Mouse (Mus musculus) embryonic facial prominence, embryonic 10.5 days (tissue): ENCODE measurements around the gene Zmiz1. TPM values are rescaled to one million over a fixed set of nuclear protein-coding genes. Genes with fewer than 3 reads are reported as not detected.

Experiments used
- DNase-seq: peaks from one replicate; pipeline ENCODE4 v3.0.0-alpha.2; 2017; ENCODE audit warnings: low spot score
- H3K27ac ChIP-seq: fragments of 300-500 bp; sonication (generic); replicated peaks from 2 replicates; pipeline ENCODE4 v1.5.1; 2016; ENCODE audit warnings: mild to moderate bottlenecking
- H3K27me3 ChIP-seq: fragments of 300-500 bp; sonication (generic); replicated peaks from 2 replicates; pipeline ENCODE4 v1.6.1; 2016; ENCODE audit warnings: low read depth, mild to moderate bottlenecking; ENCODE audit not compliant: poor library complexity, severe bottlenecking
- H3K36me3 ChIP-seq: fragments of 300-500 bp; sonication (generic); replicated peaks from 2 replicates; pipeline ENCODE4 v1.6.1; 2016; ENCODE audit warnings: mild to moderate bottlenecking, moderate library complexity
- H3K4me1 ChIP-seq: fragments of 300-500 bp; sonication (generic); 2 replicates; pipeline ENCODE4 v1.6.1; 2016
- H3K4me3 ChIP-seq: fragments of 300-500 bp; sonication (generic); 2 replicates; pipeline ENCODE4 v1.5.1; 2016; ENCODE audit warnings: mild to moderate bottlenecking, moderate library complexity
- H3K9me3 ChIP-seq: fragments of 300-500 bp; sonication (generic); 2 replicates; pipeline ENCODE4 v1.6.1; 2016; ENCODE audit warnings: mild to moderate bottlenecking
- WGBS: fragments of 180-500 bp; shearing (Covaris S2); methylation state at CpG from one replicate; pipeline ENCODE4 v1.1.7; 2016; 5-methylcytosine and 5-hydroxymethylcytosine counted together
- polyA plus RNA-seq: library from polyadenylated mRNA; unstranded; fragments of >200 nt; fragmentation: Nextera tagmentation; extraction: Ambion mirVana; gene quantifications from 2 replicates; pipeline ENCODE4 v1.2.1, GENCODE M21; 2016

The Zmiz1 gene
- polyA plus RNA-seq, 1 experiment from 2014 or later = 42.8 TPM

DNA sequence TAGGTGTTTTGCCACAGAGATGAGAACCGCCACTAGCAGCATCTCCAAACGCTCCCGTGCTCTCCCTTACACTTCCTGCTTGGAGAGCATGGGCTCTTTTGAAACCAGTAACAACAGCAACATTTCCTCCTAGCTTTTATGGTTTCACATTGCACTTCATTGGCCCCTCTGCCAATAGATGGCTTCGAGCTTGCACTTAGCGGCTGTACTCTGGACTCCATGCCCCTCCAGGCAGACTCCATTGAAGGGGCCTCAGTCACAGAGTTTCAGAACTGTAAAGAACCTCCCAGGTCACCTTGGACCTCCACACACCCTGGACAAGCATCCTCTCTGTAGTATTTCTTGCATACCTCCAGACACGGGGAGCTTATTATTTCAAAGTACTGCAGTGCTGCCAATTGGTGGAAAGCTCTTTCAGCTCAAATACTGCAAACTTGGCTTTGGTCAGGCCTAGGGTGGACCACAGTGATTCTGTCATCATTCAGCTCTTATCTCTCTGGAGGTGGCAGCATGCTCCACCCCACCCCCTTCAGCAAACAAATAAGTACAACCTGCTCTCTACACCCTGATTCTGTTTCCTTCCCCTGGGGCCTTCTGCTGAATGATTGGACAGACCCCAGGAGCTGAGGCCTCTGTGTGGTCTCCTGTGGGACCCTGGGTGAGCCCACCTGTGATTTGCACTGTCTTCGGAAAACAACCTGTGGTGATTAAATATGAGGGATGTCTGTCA is 227.4 kb downstream of the Zmiz1 start:
- H3K36me3 ChIP-seq = no peaks in the 10 kb centered on the region
- no peaks in the 10 kb centered on the region for H3K27me3 ChIP-seq
- peaks cover 8% of the 10 kb centered on the region; the same call in 1 of the 2 replicates for H3K4me1 ChIP-seq
- no peak for DNase-seq
- 82% methylated on average over 7 of the region's 7 CpGs for WGBS
- no peak overlapping the region for H3K4me3 ChIP-seq
- H3K9me3 ChIP-seq = no peaks in the 10 kb centered on the region
- H3K27ac ChIP-seq = no peak overlapping the region

DNA sequence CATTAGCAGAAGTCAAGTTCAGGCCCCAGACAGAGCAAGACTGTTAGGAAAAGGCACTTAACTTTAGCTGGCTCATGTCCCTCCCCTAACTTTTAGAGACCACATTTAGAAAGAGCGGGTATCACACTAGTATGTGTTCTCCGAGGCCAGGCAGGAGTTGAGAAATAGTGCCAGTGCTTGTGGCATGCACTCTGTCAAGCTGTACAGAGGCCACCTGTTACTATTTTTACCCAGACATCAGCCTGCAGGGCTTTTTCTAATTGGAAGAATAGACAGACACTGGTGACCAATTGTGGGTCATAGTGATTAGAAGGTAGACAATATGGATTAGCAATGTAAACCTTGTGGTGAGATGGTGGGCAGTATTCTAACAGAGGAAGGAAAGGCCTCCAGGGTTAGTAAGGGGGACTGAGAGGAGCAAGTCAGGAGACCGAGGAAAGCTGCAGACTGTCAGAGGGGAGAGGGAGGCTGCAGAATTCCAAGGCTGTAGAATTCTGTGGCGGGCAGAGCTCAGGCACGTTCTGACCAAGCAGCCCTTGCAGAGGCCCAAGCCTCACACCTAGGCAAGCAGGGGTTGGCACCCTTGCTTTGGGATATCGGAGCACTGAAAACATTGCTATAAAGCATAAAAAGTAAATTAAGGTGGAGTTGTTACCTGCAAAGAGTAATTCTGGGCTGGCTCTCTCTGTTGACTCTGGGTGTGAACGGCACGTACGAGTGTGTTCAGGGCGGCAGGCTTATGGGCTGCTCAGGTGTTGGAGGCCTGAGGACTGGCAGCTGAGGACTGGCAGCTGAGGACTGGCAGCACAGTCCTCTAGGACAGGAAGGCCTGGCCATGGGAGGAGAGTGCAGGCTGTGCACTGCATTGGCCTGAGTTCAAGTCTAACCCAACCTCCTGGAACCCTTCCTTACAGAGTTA is 228.3 kb downstream of the Zmiz1 start:
- no peaks in the 10 kb centered on the region for H3K36me3 ChIP-seq
- H3K27ac ChIP-seq = no peak overlapping the region
- H3K27me3 ChIP-seq = no peaks in the 10 kb centered on the region
- WGBS = 85% methylated on average over 10 of the region's 10 CpGs
- H3K9me3 ChIP-seq = no peaks in the 10 kb centered on the region
- no peak for DNase-seq
- no peak overlapping the region for H3K4me3 ChIP-seq
- peaks cover 8% of the 10 kb centered on the region; the same call in 1 of the 2 replicates for H3K4me1 ChIP-seq

DNA sequence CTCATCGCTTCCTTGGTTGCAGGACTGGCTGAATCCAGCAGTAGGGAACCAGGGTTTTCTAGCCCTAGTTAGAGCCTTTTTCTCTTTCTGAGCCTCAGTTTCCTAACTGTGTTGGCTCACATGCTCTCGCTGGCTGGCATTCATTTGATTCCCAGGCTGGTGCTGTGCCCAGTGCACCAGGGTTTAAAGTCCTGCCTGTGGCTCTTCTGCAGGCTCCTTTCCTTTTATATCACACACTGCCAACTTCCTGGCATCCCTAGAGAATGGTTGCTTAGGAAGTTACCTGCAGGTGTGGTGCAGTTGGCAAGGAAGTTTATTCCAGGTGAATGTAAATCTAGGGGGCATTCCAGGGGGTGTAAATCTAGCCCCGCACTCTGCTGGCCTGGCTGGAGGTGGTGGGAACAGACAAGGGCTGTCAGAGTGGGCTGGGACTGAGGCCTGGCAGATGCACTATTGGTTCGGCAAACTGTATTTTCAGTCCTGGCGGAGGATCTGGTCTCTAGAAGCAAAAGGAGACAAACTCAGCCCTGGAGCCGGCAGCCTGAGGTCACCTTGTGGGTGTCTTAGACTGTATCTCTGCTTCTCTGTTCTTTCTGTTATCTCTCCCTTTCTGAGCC is 234.4 kb downstream of the Zmiz1 start:
- peak overlapping the region; percentile 88 for H3K27ac ChIP-seq
- H3K4me3 ChIP-seq = peak overlapping the region; percentile 81
- WGBS = 74% methylated on average over 6 of the region's 6 CpGs
- H3K9me3 ChIP-seq = no peaks in the 10 kb centered on the region
- H3K27me3 ChIP-seq = no peaks in the 10 kb centered on the region
- peaks cover 25% of the 10 kb centered on the region for H3K4me1 ChIP-seq
- DNase-seq = no peak
- H3K36me3 ChIP-seq = peaks cover 30% of the 10 kb centered on the region

DNA sequence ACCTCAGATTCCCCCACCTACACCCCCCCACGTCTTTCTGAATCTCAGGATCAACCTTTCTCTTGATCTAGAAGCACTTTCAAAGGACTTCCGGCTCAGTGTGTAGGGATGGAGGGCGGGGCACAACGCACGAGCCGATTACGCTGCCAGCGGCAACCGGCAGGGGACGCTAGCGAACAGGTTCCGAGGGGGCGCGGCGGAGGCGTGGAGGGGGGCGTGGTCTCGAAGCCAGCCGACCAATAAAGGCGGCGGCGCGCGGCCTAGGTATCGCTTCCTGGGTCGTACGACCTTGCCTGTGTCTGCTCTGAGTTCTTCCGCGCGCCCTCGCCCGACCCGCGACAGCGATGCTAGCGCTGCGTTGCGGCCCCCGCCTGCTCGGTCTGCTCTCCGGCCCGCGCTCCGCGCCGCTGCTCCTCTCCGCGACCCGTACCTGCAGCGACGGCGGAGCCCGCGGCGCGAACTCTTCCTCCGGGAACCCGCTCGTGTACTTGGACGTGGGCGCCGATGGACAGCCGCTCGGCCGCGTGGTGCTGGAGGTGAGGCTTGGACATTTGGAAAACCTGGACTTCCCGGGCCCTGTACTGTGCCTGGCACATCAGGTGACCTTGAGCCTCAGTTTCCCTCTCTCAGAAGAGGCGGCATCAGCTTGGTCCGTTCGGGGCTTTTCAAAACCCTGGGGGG is 235.0 kb downstream of the Zmiz1 start, which contains the start of gene Ppif:
Gene Ppif (plus strand): TSS at position 267 of the 681 bp plus-strand sequence.
- Histone ChIP-seq H3K27ac (peak within 1 kb of the TSS; percentile 88), H3K9me3 (no peaks in the 10 kb centered on the region), H3K36me3 (peaks cover 36% of the 10 kb centered on the region), H3K4me3 (peak within 1 kb of the TSS; percentile 81), H3K27me3 (no peaks in the 10 kb centered on the region), H3K4me1 (peaks cover 25% of the 10 kb centered on the region)
- DNase-seq = peak; percentile 98
- WGBS = under 1% methylated on average over 70 of the region's 70 CpGs

DNA sequence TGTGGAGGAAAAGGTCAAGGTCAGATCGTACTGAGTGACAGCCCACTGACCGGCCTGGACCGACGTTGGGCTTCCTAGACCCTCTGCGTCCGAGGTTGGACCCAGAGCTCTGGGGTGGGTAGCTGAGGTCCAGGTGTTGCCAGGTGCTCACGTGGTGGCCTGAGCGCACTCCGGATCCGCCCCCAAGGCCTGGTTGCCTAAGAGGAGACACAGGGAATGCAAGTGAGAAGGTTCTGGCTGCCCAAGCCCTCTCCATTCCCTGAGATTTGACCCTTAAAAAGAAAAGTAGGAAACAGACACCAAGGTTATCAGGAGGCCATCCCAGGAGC is 235.5 kb downstream of the Zmiz1 start:
- H3K9me3 ChIP-seq = no peaks in the 10 kb centered on the region
- no peaks in the 10 kb centered on the region for H3K27me3 ChIP-seq
- peak overlapping the region; percentile 81 for H3K4me3 ChIP-seq
- peaks cover 41% of the 10 kb centered on the region for H3K36me3 ChIP-seq
- peak overlapping the region; percentile 88 for H3K27ac ChIP-seq
- peak; percentile 50 for DNase-seq
- WGBS = 1% methylated on average over 10 of the region's 10 CpGs
- H3K4me1 ChIP-seq = peaks cover 25% of the 10 kb centered on the region

DNA sequence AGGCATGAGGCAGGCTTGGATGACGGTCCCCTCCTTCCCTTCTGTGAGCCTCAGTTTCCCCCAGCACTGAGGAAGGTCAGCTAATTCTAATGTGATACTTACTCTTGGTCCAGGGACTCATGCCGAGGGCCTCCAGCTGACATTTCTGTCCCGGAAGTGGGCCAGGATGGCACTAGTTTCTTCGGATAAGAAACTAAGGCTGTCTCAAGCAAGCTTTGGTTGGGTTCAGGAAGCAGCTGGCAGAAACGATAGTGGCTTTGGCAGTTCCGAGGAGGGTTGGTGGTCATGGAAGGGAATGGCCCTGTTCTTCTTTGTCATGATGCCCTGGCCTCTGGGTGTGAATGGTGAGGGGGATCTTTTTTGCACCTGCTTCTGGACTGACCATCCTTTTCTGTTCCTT is 236.1 kb downstream of the Zmiz1 start:
- Histone ChIP-seq H3K4me3 (peak overlapping the region; percentile 81), H3K27ac (peak overlapping the region; percentile 88; the same call in 1 of the 2 replicates), H3K9me3 (no peaks in the 10 kb centered on the region), H3K36me3 (peaks cover 46% of the 10 kb centered on the region), H3K27me3 (no peaks in the 10 kb centered on the region), H3K4me1 (peaks cover 25% of the 10 kb centered on the region)
- 73% methylated on average over 6 of the region's 6 CpGs for WGBS
- no peak for DNase-seq

DNA sequence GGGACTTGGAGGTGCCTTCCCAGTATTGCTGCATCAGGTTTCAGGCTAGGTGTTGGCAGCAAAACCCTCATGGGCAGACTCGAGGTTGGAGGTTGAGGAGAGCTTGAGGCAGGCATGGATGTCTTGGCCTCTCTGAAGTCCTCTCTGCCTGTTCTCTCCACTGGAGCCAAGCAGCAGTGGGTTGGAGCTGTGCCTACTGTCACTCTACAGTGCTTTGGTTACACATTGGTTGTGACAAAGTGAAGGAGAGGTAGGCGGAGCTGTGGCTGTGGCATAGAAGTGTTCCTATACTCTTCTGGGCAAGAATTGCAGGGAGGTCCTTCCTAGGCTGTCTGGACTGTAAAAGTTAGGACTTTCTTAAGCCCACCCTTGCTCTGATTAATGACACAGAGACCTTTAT is 237.4 kb downstream of the Zmiz1 start:
- H3K27ac ChIP-seq = no peak overlapping the region
- no peak for DNase-seq
- no peak overlapping the region for H3K4me3 ChIP-seq
- peaks cover 25% of the 10 kb centered on the region for H3K4me1 ChIP-seq
- H3K27me3 ChIP-seq = no peaks in the 10 kb centered on the region
- H3K9me3 ChIP-seq = no peaks in the 10 kb centered on the region
- H3K36me3 ChIP-seq = peaks cover 57% of the 10 kb centered on the region
- 75% methylated on average over 2 of the region's 2 CpGs for WGBS

DNA sequence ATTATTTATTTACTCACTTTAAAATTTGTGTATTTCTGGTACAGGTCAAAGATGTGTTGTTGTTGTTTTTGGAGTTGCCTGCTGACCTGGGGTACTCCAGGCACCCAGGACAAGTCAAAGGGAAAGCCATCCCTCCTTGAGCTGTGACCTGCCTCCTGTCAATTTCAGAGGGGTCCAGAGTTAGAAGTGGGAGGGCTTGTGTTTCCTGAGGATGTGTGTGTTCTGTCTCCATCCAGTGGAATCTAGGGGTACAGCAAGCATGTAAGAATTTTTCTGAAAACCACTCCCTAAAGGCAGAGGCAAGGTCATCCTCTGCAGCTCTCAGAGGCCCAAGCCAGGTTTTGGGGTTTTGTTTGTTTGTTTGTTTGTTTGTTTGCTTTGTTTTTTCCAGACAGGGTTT is 243.0 kb downstream of the Zmiz1 start:
- Histone ChIP-seq H3K36me3 (peaks cover 42% of the 10 kb centered on the region), H3K27ac (no peak overlapping the region), H3K27me3 (no peaks in the 10 kb centered on the region), H3K4me1 (no peaks in the 10 kb centered on the region), H3K4me3 (no peak overlapping the region), H3K9me3 (no peaks in the 10 kb centered on the region)
- DNase-seq = no peak

DNA sequence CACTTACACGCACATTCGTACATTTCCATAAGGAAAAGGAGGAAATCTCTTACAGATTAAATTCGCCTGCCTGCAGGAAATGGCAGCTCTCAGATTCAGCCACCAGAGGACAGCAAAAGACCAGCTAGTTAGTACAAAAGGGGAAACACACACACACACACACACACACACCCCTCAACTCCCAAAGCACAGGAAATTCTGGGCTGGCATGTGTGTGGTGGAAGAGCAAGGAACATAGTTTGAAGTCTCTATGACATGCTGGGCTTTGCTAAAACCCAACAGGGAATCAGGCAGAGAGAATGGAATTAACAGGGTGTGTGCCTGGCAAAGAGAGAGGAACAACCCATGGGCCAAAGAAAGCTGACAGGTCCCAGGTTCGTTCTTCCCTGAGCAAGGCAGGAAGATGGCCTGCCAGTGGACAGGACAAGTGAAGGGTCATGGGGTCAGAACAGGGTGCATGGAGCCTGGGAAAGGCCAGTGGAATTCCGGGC is 248.8 kb downstream of the Zmiz1 start:
- H3K36me3 ChIP-seq = no peaks in the 10 kb centered on the region
- H3K4me1 ChIP-seq = peaks cover 45% of the 10 kb centered on the region
- H3K9me3 ChIP-seq = no peaks in the 10 kb centered on the region
- H3K4me3 ChIP-seq = no peak overlapping the region
- whole genome bisulfite sequencing = 56% methylated on average over 5 of the region's 5 CpGs
- no peaks in the 10 kb centered on the region for H3K27me3 ChIP-seq
- peak overlapping the region; percentile 70; the same call in 1 of the 2 replicates for H3K27ac ChIP-seq
- DNase-seq = peak; percentile 68

DNA sequence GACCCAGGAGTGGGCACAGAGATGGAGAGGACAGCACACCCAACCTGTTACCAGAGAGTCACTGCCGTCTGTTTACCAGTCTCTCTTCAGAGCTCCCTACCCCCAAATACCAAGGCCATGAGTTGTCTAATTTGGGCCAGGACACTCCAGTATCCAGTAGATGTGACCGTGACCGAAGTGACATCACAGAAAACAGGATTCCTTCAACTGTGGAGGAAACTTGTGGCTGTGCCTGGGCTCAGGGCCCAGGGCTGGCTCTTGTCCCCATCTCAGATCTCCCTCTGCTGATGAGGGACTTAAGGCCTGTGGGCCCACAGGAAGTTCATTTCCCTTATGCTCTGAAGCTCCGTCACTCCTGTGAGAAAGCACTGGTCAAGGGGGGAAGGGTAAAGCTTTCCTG is 249.5 kb downstream of the Zmiz1 start:
- no peak for DNase-seq
- Histone ChIP-seq H3K9me3 (no peaks in the 10 kb centered on the region), H3K36me3 (no peaks in the 10 kb centered on the region), H3K4me1 (peaks cover 47% of the 10 kb centered on the region), H3K27me3 (no peaks in the 10 kb centered on the region), H3K4me3 (no peak overlapping the region), H3K27ac (peak overlapping the region; percentile 70)
- 63% methylated on average over 4 of the region's 4 CpGs for WGBS

DNA sequence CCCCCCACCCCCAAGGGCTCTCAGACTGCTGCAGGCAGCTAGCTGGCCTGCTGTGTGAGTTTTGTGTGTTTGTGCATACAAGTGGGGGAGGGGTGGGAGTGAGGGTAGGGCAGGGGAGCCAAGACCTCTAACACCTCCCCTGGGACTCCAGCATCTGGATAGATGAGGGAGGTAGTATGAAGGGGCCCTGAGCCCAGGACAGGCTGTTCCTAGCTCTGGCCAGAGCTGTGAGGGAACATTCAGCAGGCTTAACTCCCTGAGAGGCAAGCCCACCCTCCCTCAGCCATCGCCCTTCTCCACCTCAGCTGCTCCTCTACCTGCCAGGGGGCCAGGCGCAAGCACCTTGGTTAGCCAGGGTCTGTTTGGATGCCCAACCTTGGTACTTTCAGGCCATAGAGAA is 249.9 kb downstream of the Zmiz1 start:
- Histone ChIP-seq H3K36me3 (no peaks in the 10 kb centered on the region), H3K4me3 (no peak overlapping the region), H3K9me3 (no peaks in the 10 kb centered on the region), H3K27me3 (no peaks in the 10 kb centered on the region), H3K27ac (peak overlapping the region; percentile 70), H3K4me1 (peaks cover 52% of the 10 kb centered on the region)
- DNase-seq = no peak
- WGBS = 91% methylated on average over 2 of the region's 2 CpGs

DNA sequence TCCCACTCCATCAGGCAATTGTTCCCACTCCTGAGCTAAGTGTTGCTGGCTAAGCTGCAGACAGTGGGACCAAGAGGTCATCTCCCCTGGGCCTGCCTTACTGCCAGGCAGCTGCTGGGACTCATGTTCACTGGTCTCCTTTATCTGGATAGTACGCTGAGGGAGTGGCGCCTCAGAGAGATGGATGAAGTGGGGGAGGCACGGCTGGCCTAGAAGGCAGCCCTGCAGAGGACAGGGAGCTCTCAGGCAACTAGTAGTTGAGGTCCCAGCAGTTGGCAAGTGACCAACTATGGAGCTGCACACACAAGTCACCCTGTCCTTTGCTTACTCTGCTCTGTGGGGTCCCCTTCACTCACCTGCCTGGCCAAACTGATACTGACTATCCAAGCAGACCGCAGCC is 251.1 kb downstream of the Zmiz1 start:
- Histone ChIP-seq H3K36me3 (peaks cover 8% of the 10 kb centered on the region), H3K27ac (peak overlapping the region; percentile 41; the same call in 1 of the 2 replicates), H3K27me3 (no peaks in the 10 kb centered on the region), H3K4me1 (peaks cover 60% of the 10 kb centered on the region), H3K4me3 (no peak overlapping the region), H3K9me3 (no peaks in the 10 kb centered on the region)
- no peak for DNase-seq
- 67% methylated on average over 4 of the region's 4 CpGs for WGBS
